Mouse (Mus musculus): Measurements from ENCODE around the gene Nr2f2. TPM values are rescaled to one million over a fixed set of nuclear protein-coding genes. Genes with fewer than 3 reads are reported as not detected.

The Nr2f2 gene
- polyA plus RNA-seq, 1 experiment from 2014 or later, result 127 TPM

DNA sequence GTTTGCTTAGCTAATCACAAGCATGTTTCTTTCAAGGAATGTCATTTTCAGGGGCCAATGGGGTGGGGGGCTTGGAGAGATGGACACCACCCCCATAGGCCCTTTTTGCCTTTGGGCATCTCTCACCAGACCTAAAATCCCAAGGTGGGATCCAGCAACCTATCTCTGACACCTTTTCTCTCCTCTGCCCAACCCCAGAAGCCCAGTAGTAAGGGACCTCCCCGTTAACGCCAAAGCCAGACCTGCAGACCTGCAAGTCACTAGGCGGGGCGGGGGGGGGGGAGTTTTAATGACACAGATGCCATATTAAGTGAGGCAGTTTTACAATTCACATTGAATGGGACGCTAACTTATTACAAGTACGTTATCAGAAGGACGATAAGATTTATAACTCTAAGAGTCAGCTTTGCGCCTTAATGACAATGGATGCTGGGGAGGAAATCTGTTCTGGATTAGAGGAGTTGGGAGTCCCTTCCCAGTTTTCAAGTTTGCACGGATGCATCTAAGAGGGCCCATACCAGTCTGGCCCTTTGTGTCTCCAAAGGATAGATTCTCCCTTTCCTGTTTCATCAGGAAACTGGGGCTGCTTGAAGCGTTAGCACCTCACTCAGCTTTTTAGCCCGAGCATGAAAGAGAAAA is 17.4 kb downstream of the Nr2f2 start:
- H3K4me1 ChIP-seq (replicated peaks; ENCODE audit: control insufficient read depth, insufficient read depth, low read length), result peaks cover 52% of the 10 kb centered on the region
- WGBS, result 14% methylated on average over 11 of the region's 11 CpGs

DNA sequence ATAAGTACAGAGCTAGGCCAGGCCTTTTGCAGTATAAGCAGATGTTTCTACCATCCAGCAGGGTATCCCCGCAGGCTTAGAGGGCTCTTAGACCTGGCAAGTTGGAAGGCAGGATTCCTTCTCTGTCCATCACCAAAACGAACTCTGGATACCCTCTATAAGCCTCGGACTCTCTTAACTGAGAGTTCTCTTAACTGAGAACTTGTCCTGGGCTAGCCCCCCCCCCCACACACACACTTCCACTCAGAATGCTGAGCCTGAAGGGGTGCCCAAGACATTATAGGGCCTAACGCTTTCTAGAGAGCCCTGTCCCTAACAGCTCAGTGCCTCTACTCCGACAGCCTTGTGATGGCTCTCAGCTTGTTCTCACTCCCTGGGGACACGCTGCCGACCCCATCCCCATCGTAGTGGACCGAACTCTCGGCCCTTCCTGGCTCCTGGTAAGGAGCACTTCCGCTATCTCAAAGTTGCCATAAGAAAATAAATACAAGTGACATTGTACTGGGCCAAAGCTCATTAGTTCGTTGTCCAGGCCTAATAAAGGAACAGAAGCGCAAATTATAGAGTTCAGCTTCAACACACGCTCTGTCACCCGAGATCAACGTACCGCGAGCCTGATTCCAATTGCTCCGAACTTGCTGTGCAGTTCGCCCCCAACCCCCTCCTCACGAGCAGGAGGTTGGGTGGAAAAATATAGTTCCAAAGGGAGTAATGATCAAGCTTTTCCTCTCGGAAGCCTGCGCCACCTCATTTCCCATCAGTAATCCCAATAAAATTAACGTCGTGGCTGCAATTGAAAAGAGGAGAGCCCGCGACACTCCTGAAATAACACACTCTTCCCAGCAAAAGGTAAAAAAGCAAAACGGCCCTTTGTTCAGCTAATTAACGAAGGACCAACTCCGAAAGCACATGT is 18.2 kb downstream of the Nr2f2 start:
- ATAC-seq (ENCODE audit: low FRiP score), result no peak
- Histone ChIP-seq H3K4me1 (replicated peaks; ENCODE audit: control insufficient read depth, insufficient read depth, low read length) (peaks cover 59% of the 10 kb centered on the region), H3K27ac (peak overlapping the region; percentile 96), H3K27me3 (ENCODE audit: control insufficient read depth, insufficient read depth, low read length) (peaks cover 39% of the 10 kb centered on the region), H3K9me3 (ENCODE audit: control insufficient read depth, low read length) (no peaks in the 10 kb centered on the region), H3K4me3 (replicated peaks; ENCODE audit: low read length) (peak overlapping the region; percentile 73), H3K9ac (peak overlapping the region; percentile 92), H3K36me3 (replicated peaks; ENCODE audit: control insufficient read depth, insufficient read depth) (no peaks in the 10 kb centered on the region), H3K4me2 (replicated peaks) (peak overlapping the region; percentile 72)
- DNase-seq (ENCODE audit: low spot score), result no peak
- WGBS, result 10% methylated on average over 30 of the region's 30 CpGs

More for the DNA sequence above, 17.4 kb downstream of the Nr2f2 start:
- Histone ChIP-seq H3K36me3 (replicated peaks; ENCODE audit: control insufficient read depth, insufficient read depth) (no peaks in the 10 kb centered on the region), H3K9ac (peak overlapping the region; percentile 92), H3K4me3 (replicated peaks; ENCODE audit: low read length) (peak overlapping the region; percentile 73), H3K9me3 (ENCODE audit: control insufficient read depth, low read length) (no peaks in the 10 kb centered on the region), H3K4me2 (replicated peaks) (peak overlapping the region; percentile 72), H3K27ac (peak overlapping the region; percentile 96), H3K27me3 (ENCODE audit: control insufficient read depth, insufficient read depth, low read length) (peaks cover 31% of the 10 kb centered on the region)
- ATAC-seq (ENCODE audit: low FRiP score) (no peak), DNase-seq (ENCODE audit: low spot score) (no peak)

DNA sequence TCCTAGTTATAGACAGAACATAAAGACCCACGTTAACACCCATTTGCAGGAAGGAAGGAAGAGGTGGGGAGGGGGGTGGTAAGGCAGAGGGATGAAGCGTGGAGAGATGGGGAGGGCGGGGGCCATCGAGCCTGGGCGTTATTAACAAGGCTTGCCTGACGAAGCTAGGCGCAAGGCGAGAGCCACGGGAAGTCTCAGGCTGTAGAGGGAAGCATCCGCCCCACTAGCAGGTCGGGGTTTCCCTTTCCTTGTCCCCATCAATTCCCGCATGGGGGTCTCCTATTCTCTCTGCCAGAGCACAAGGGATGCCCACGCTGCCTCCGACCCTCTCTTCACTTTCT is 18.9 kb downstream of the Nr2f2 start:
- peaks cover 46% of the 10 kb centered on the region for H3K27me3 ChIP-seq (ENCODE audit: control insufficient read depth, insufficient read depth, low read length)
- peak overlapping the region; percentile 73 for H3K4me3 ChIP-seq (replicated peaks; ENCODE audit: low read length)
- no peaks in the 10 kb centered on the region for H3K36me3 ChIP-seq (replicated peaks; ENCODE audit: control insufficient read depth, insufficient read depth)
- peaks cover 66% of the 10 kb centered on the region for H3K4me1 ChIP-seq (replicated peaks; ENCODE audit: control insufficient read depth, insufficient read depth, low read length)
- WGBS, result 13% methylated on average over 14 of the region's 14 CpGs
- ATAC-seq (ENCODE audit: low FRiP score), result no peak
- peak overlapping the region; percentile 72 for H3K4me2 ChIP-seq (replicated peaks)
- peak overlapping the region; percentile 96 for H3K27ac ChIP-seq
- H3K9me3 ChIP-seq (ENCODE audit: control insufficient read depth, low read length), result no peaks in the 10 kb centered on the region
- peak overlapping the region; percentile 92 for H3K9ac ChIP-seq
- no peak for DNase-seq (ENCODE audit: low spot score)

DNA sequence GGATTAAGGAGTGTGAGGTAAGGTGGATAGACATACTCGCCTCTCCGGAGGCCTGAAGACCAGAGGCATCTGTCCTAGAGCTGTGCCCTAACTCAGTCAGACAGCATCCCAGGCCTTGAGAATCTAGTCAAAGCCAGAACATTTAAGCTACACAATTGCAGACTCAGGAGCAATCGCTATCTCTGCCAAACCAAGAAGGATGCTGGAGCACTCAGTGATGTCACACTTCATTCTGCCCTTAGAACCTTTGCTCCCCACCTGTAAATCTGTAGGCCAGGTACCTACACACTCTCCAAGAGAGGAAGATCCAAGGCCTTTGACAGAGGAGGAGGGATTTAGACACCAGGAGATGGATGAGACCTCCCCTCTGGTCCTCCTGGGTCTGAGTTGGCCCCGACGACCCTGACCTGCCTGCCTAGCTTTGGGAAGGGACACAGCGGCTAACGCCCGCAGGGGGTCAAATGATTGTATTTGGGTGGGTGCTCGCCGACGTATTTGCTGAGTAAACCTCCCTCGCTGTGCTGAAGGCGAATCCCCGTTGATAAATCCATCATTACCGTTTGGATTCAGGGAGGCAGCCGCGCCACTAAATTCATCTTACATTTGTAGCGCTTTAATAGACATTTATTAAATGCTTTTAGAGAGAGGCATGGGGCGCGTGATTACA is 19.5 kb downstream of the Nr2f2 start:
- 9% methylated on average over 20 of the region's 20 CpGs for WGBS
- H3K4me1 ChIP-seq (replicated peaks; ENCODE audit: control insufficient read depth, insufficient read depth, low read length), result peaks cover 66% of the 10 kb centered on the region
- no peaks in the 10 kb centered on the region for H3K36me3 ChIP-seq (replicated peaks; ENCODE audit: control insufficient read depth, insufficient read depth)
- peaks cover 49% of the 10 kb centered on the region for H3K27me3 ChIP-seq (ENCODE audit: control insufficient read depth, insufficient read depth, low read length)
- H3K4me2 ChIP-seq (replicated peaks), result peak overlapping the region; percentile 72
- ATAC-seq (ENCODE audit: low FRiP score) (no peak), DNase-seq (ENCODE audit: low spot score) (no peak)
- H3K4me3 ChIP-seq (replicated peaks; ENCODE audit: low read length), result peak overlapping the region; percentile 73
- peak overlapping the region; percentile 96 for H3K27ac ChIP-seq
- H3K9ac ChIP-seq, result peak overlapping the region; percentile 92
- H3K9me3 ChIP-seq (ENCODE audit: control insufficient read depth, low read length), result no peaks in the 10 kb centered on the region

DNA sequence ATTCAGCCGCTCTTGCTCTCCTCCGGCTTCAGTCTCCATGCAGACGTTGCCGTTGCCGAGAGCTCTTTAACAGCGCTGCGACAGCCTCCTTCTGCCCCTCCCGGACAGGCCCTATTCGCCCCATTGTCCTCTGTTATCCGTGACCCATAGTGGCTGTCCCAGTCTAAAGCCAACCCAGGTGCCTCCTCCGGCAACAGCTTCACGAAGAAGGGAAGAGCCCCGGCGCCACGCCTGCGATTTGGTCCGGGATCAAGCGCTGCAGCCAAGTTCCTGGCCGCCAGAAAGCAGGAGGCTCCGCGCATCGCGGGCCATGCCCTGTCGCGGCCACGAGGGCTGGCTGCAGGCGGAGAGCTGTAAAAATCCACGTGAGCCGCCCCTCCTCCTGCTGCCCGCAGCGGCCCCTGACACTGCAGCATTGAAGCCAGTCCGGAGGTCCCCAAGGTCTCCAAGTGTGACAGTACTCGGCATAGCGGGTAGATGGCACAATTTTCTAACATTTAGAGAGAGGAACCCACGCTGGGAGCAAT is 20.5 kb downstream of the Nr2f2 start:
- H3K36me3 ChIP-seq (replicated peaks; ENCODE audit: control insufficient read depth, insufficient read depth), result no peaks in the 10 kb centered on the region
- H3K4me1 ChIP-seq (replicated peaks; ENCODE audit: control insufficient read depth, insufficient read depth, low read length), result peaks cover 66% of the 10 kb centered on the region
- H3K27me3 ChIP-seq (ENCODE audit: control insufficient read depth, insufficient read depth, low read length), result peaks cover 59% of the 10 kb centered on the region
- DNase-seq (ENCODE audit: low spot score) (peak; percentile 86), ATAC-seq (ENCODE audit: low FRiP score) (peak; percentile 70)
- H3K9me3 ChIP-seq (ENCODE audit: control insufficient read depth, low read length), result no peaks in the 10 kb centered on the region
- H3K9ac ChIP-seq, result peak overlapping the region; percentile 92
- under 1% methylated on average over 34 of the region's 35 CpGs for WGBS
- H3K27ac ChIP-seq, result peak overlapping the region; percentile 96
- peak overlapping the region; percentile 72 for H3K4me2 ChIP-seq (replicated peaks)
- H3K4me3 ChIP-seq (replicated peaks; ENCODE audit: low read length), result peak overlapping the region; percentile 31

DNA sequence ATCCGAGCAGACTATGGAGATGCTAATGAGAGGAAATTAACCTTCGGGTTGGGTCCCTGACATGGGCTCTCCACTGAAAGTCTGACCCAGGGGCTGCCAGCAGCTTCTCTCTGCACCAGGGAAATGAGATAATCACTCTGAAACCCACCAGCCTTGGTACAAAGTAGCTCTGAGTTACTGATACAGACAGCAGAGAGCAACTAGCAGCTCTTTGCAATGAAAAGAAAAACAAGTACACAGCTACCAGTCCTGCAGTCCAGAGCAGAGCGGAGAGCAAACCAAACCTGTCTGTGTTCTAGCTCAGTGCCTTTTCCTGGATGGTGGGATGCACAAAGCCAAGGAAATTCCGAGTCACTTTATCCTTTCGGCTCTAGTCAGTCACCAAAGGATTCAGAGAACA is 23.1 kb downstream of the Nr2f2 start:
- DNase-seq (ENCODE audit: low spot score) (no peak), ATAC-seq (ENCODE audit: low FRiP score) (no peak)
- H3K36me3 ChIP-seq (replicated peaks; ENCODE audit: control insufficient read depth, insufficient read depth), result no peaks in the 10 kb centered on the region
- H3K4me3 ChIP-seq (replicated peaks; ENCODE audit: low read length), result no peak overlapping the region
- peaks cover 77% of the 10 kb centered on the region for H3K27me3 ChIP-seq (ENCODE audit: control insufficient read depth, insufficient read depth, low read length)
- no peaks in the 10 kb centered on the region for H3K9me3 ChIP-seq (ENCODE audit: control insufficient read depth, low read length)
- 20% methylated on average over 5 of the region's 5 CpGs for WGBS
- peak overlapping the region; percentile 18; the same call in 1 of the 2 replicates for H3K9ac ChIP-seq
- peaks cover 43% of the 10 kb centered on the region for H3K4me1 ChIP-seq (replicated peaks; ENCODE audit: control insufficient read depth, insufficient read depth, low read length)
- peak overlapping the region; percentile 72 for H3K4me2 ChIP-seq (replicated peaks)
- H3K27ac ChIP-seq, result peak overlapping the region; percentile 96

DNA sequence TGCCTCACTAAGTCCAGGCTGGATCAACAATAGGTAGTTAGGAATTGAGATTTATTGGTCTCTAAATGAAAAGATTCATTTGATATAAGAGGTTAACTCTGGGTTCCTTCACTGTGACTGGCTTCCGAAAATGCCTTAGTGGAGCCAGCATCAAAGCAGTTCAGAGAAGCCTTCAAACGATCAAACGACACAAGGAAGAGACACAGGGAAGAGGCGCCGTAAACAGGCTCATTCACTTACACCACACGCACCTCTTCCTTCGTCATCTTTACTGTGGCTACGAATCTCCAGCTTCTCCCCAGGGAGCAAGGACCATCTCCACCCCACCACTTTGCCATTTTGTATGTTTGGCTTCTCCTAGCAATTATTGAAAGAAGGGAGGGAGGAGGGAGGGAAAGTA is 23.8 kb downstream of the Nr2f2 start:
- Histone ChIP-seq H3K4me1 (replicated peaks; ENCODE audit: control insufficient read depth, insufficient read depth, low read length) (peaks cover 37% of the 10 kb centered on the region), H3K9me3 (ENCODE audit: control insufficient read depth, low read length) (no peaks in the 10 kb centered on the region), H3K27me3 (ENCODE audit: control insufficient read depth, insufficient read depth, low read length) (peaks cover 78% of the 10 kb centered on the region), H3K9ac (peak overlapping the region; percentile 39; the same call in 1 of the 2 replicates), H3K36me3 (replicated peaks; ENCODE audit: control insufficient read depth, insufficient read depth) (no peaks in the 10 kb centered on the region), H3K4me2 (replicated peaks) (peak overlapping the region; percentile 72), H3K4me3 (replicated peaks; ENCODE audit: low read length) (no peak overlapping the region), H3K27ac (peak overlapping the region; percentile 96; the same call in 1 of the 2 replicates)
- no peak for ATAC-seq (ENCODE audit: low FRiP score)
- no peak for DNase-seq (ENCODE audit: low spot score)
- 9% methylated on average over 8 of the region's 8 CpGs for WGBS

DNA sequence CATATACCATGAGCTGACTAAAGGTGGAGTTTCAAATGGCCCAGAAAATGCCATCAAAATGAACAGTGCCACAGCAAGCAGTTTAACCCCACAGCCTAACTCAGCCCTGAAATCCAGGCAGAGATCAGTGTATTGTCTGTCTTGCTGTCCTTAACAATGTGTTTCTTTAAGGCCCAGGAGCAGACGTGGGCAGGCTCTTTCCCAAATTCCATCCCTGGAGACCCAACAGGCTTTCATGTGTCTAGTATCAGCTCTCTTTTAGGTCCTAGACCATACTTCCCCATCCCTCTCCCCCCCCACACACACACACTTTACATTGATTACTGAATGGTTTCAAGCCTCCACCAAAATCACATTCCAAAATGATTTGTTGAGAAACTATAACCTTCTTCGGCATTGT is 24.5 kb downstream of the Nr2f2 start:
- H3K4me3 ChIP-seq (replicated peaks; ENCODE audit: low read length), result no peak overlapping the region
- no peak overlapping the region for H3K27ac ChIP-seq
- peaks cover 30% of the 10 kb centered on the region for H3K4me1 ChIP-seq (replicated peaks; ENCODE audit: control insufficient read depth, insufficient read depth, low read length)
- DNase-seq (ENCODE audit: low spot score) (no peak), ATAC-seq (ENCODE audit: low FRiP score) (no peak)
- H3K9me3 ChIP-seq (ENCODE audit: control insufficient read depth, low read length), result no peaks in the 10 kb centered on the region
- H3K9ac ChIP-seq, result no peak overlapping the region
- peaks cover 83% of the 10 kb centered on the region for H3K27me3 ChIP-seq (ENCODE audit: control insufficient read depth, insufficient read depth, low read length)
- 36% methylated on average over 2 of the region's 2 CpGs for WGBS
- H3K36me3 ChIP-seq (replicated peaks; ENCODE audit: control insufficient read depth, insufficient read depth), result no peaks in the 10 kb centered on the region
- H3K4me2 ChIP-seq (replicated peaks), result no peak overlapping the region

All from hindbrain, embryonic 14.5 days (tissue).